Mouse (Mus musculus) heart, adult 2 months (tissue): Measurements from ENCODE around the gene Defb29. TPM values are rescaled to one million over a fixed set of nuclear protein-coding genes. Genes with fewer than 3 reads are reported as not detected.
A peak's percentile ranks its signal among the peaks of the same experiment; 100 is the strongest.

Source experiments
- DNase-seq, 2 experiments: peaks; one replicate each; pipeline ENCODE4 v3.0.0; 2021
- H3K27ac ChIP-seq: fragments of 200-600 bp; 2 replicates; pipeline ENCODE4 v1.8.1; 2022
- H3K27me3 ChIP-seq: fragments of 200-500 bp; 2 replicates; pipeline ENCODE4 v1.6.1; 2012; ENCODE audit warnings: mild to moderate bottlenecking, low read length, inconsistent platforms, mixed read lengths; ENCODE audit not compliant: control insufficient read depth, insufficient read depth
- H3K36me3 ChIP-seq: fragments of 200-500 bp; 2 replicates; pipeline ENCODE4 v1.6.1; 2012; ENCODE audit warnings: low read length, inconsistent platforms; ENCODE audit not compliant: control insufficient read depth, insufficient read depth
- H3K4me1 ChIP-seq: fragments of 200-500 bp; 2 replicates; pipeline ENCODE4 v1.6.1; 2011; ENCODE audit warnings: low read length; ENCODE audit not compliant: control insufficient read depth, insufficient read depth
- H3K4me3 ChIP-seq: fragments of 200-600 bp; 2 replicates; pipeline ENCODE4 v1.8.1; 2022
- H3K79me2 ChIP-seq: fragments of 200-500 bp; replicated peaks from 2 replicates; pipeline ENCODE4 v1.6.1; 2012; ENCODE audit warnings: mild to moderate bottlenecking, inconsistent platforms, low read length, moderate library complexity, mixed read lengths; ENCODE audit not compliant: control insufficient read depth, insufficient read depth
- H3K9ac ChIP-seq: fragments of 200-500 bp; 2 replicates; pipeline ENCODE4 v1.6.1; 2012; ENCODE audit warnings: low read depth, mild to moderate bottlenecking, control low read depth, inconsistent platforms, low read length, mixed read lengths
- CTCF ChIP-seq: fragments of 200-600 bp; IDR thresholded peaks from 2 replicates; pipeline ENCODE4 v1.8.1; 2022; ENCODE audit warnings: antibody characterized with exemption, mild to moderate bottlenecking, moderate library complexity
- EP300 ChIP-seq: fragments of 200-500 bp; IDR thresholded peaks from 2 replicates; pipeline ENCODE4 v1.6.1; 2011; ENCODE audit warnings: low read depth, low read length, control low read depth; ENCODE audit not compliant: insufficient read depth
- POLR2A ChIP-seq: fragments of 200-500 bp; IDR thresholded peaks from 2 replicates; pipeline ENCODE4 v1.6.1; 2011; ENCODE audit warnings: mild to moderate bottlenecking, low read depth, low read length, control low read depth; ENCODE audit not compliant: insufficient read depth
- WGBS: fragments of 180-500 bp; shearing (Covaris S2); methylation state at CpG from one replicate; pipeline ENCODE4 v1.1.7; 2018; 5-methylcytosine and 5-hydroxymethylcytosine counted together
- intact Hi-C: fragments of 180-260 bp; cut with DNase I; formaldehyde crosslinking; loops from one replicate; pipeline ENCODE4 v1.15.1; 2025
- long read RNA-seq: library from polyadenylated mRNA; stranded (forward); transcript quantifications from one replicate; pipeline ENCODE4 v2.0.0, GENCODE M21; 2021
- polyA plus RNA-seq: library from polyadenylated mRNA; depleted of rRNA; stranded (reverse); fragments of >200 nt; gene quantifications from 2 replicates; pipeline ENCODE4 v1.2.3, GENCODE M21; 2012; rRNA removed
- total RNA-seq, 2 experiments: library from RNA; stranded (reverse); gene quantifications; 2 replicates each; pipeline ENCODE4 v1.2.3; 2021

Gene Defb29
- total RNA-seq (not detected), polyA plus RNA-seq (not detected in 2 replicates)
- long read RNA-seq: 0 reads

DNA sequence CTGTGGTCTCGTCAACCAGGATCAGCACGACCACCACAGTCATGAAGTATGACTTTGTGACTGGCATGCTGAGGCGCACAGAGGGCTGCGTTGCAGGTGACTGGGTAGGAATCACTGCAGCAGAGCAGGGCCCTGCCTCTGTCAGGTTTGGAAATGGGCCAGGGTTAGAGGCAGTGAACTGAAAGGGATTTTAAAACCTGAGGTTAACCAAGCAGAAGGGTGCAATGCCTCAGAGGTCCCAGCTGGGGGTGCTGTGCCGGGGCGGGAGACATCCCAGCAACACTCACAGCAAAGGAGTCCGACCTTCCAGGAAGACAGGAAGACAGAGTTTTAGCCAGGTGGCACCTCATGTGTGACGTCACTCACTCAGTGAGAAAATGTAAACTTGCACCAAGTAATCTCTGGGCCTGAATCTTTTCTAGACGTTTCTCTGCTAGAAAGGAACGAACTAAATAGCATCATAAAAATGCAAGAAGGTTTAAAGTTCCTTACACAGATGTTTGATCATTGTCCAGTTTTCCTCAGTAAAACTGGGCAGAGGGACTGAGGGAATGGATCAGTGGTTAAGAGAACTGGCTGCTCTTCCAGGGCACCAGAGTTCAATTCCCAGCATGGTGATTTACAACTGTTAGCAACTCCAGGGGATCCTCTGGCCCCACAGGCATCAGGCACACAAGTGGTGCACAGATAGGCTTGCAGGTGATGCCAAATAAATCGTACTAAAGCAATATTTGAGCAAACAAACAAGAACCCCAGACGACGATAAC is at the start of gene Defb29:
Defb29 (minus strand) TSS at position 155 of the 767 bp plus-strand sequence.
- intact Hi-C loops: loop anchor here (5.0 kb wide), 1 partner anchor 88 kb away; no protein-coding TSS in a partner anchor
- no peaks in the 10 kb centered on the region for H3K27me3 ChIP-seq
- WGBS: 58% methylated on average over 13 of the region's 13 CpGs
- no peak within 1 kb of the TSS for H3K4me3 ChIP-seq
- no peak for TF ChIP-seq CTCF
- no peak for TF ChIP-seq EP300
- no peak for TF ChIP-seq POLR2A
- no peaks in the 10 kb centered on the region for H3K36me3 ChIP-seq
- H3K27ac ChIP-seq: no peak within 1 kb of the TSS
- H3K4me1 ChIP-seq: no peaks in the 10 kb centered on the region
- no peak for DNase-seq
- H3K9ac ChIP-seq: no peak within 1 kb of the TSS
- H3K79me2 ChIP-seq: no peaks in the 10 kb centered on the region

DNA sequence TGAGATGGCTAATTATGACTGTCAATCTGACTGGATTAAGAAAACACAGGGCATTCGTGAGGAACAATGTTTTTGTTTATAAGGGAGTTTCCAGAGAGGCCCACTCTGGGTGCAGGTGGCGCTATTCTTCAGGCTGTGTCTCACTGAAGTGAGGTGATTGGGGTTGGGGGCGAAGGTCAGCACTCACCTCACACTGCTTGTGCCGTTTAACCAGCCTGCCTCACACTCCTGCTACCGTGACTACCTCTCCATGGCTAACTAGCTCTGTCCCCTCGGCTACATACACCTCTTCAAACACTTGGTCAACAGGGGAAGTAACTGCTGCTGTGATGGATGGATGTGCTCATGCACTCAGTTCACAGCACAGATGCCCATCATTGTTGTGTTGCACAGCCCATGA is 49.1 kb upstream of the Defb29 start:
- no peak for TF ChIP-seq POLR2A
- TF ChIP-seq CTCF: no peak
- TF ChIP-seq EP300: no peak
- H3K4me1 ChIP-seq: no peaks in the 10 kb centered on the region
- DNase-seq: no peak
- no peaks in the 10 kb centered on the region for H3K36me3 ChIP-seq
- 65% methylated on average over 6 of the region's 6 CpGs for WGBS
- no peaks in the 10 kb centered on the region for H3K27me3 ChIP-seq
- no peak overlapping the region for H3K27ac ChIP-seq
- H3K9ac ChIP-seq: no peak overlapping the region
- no peak overlapping the region for H3K4me3 ChIP-seq
- intact Hi-C loops: loop anchor here (5.0 kb wide), 1 partner anchor 137 kb away; no protein-coding TSS in a partner anchor
- no peaks in the 10 kb centered on the region for H3K79me2 ChIP-seq

GRCm38 (mm10) chr2:152588450-152588849 is 48.6 kb upstream of the Defb29 start:
- Histone ChIP-seq H3K36me3 (no peaks in the 10 kb centered on the region), H3K4me3 (no peak overlapping the region), H3K4me1 (no peaks in the 10 kb centered on the region), H3K27me3 (no peaks in the 10 kb centered on the region), H3K9ac (no peak overlapping the region), H3K79me2 (no peaks in the 10 kb centered on the region), H3K27ac (no peak overlapping the region)
- intact Hi-C loops: loop anchor here (5.0 kb wide), 1 partner anchor 136 kb away; no protein-coding TSS in a partner anchor
- TF ChIP-seq CTCF (no peak), POLR2A (no peak), EP300 (no peak)
- no peak for DNase-seq
- WGBS: 48% methylated on average over 2 of the region's 2 CpGs

DNA sequence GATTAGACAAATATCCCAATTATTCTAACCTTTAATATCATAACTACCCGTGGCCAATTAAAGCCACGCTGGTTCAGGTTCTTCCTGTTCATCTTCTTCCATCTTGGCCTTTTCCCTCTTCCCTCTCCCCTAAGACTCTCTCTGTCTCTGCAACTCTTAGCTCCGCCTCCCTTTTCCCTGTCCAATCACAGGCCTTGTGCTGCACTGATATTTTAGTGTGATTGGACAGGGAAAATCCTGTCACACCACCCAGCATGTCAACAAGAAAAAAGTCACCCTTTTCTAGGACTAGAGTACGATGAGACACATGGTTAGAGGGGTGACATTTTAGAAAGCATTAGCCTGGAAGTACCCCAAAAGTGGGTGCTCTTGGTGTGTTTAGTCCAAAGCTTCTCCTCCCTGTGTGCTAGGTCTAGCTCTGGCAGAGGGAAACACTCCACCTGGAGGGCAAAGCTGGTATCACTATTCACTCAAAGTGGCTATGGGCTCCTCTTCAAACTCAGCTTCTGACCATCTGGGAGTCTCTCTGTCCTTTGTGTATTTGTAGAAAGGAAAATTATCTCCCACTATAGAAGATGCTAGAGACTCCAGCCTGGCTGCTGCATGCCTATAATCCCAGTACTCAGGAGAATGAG is 47.1 kb upstream of the Defb29 start:
- intact Hi-C loops: loop anchor here (5.0 kb wide), 1 partner anchor 135 kb away; no protein-coding TSS in a partner anchor
- no peaks in the 10 kb centered on the region for H3K27me3 ChIP-seq
- peak; percentile 64 for TF ChIP-seq CTCF
- TF ChIP-seq EP300: no peak
- no peak for TF ChIP-seq POLR2A
- no peaks in the 10 kb centered on the region for H3K36me3 ChIP-seq
- no peaks in the 10 kb centered on the region for H3K79me2 ChIP-seq
- H3K4me1 ChIP-seq: no peaks in the 10 kb centered on the region
- whole genome bisulfite sequencing: 83% methylated on average over 4 of the region's 4 CpGs
- no peak overlapping the region for H3K4me3 ChIP-seq
- no peak overlapping the region for H3K27ac ChIP-seq
- no peak for DNase-seq
- H3K9ac ChIP-seq: no peak overlapping the region

DNA sequence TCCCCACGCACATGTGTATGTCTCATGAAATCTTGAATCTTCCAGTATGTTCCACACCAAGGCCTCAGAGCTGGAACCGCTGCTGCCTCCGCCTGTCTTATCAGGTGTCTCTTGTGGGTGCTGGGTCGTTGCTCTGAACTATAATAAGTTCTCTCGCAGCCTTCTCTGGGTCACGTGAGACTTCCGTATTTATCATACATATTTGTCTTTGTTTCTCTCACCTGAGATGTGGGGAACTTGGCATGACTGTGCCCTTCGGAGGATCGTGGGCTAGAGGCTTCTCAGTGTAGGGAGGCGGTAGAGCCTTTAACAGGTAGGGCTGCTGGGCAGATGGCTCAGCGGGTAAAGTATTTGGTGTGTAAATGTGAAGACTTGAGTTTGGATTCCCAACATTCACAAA is 40.7 kb upstream of the Defb29 start:
- no peak overlapping the region for H3K9ac ChIP-seq
- TF ChIP-seq EP300: no peak
- H3K36me3 ChIP-seq: no peaks in the 10 kb centered on the region
- no peak overlapping the region for H3K4me3 ChIP-seq
- DNase-seq: no peak
- no peaks in the 10 kb centered on the region for H3K4me1 ChIP-seq
- H3K79me2 ChIP-seq: no peaks in the 10 kb centered on the region
- WGBS: 63% methylated on average over 11 of the region's 11 CpGs
- no peak overlapping the region for H3K27ac ChIP-seq
- H3K27me3 ChIP-seq: no peaks in the 10 kb centered on the region; the same call in 1 of the 2 replicates
- intact Hi-C loops: no loop called here

GRCm38 (mm10) chr2:152580107-152580506 is 40.2 kb upstream of the Defb29 start, which contains the start of gene Defb19:
Gene Defb19 (minus strand): TSS chr2:152580312.
- Histone ChIP-seq H3K27me3 (no peaks in the 10 kb centered on the region; the same call in 1 of the 2 replicates), H3K4me1 (no peaks in the 10 kb centered on the region), H3K27ac (no peak within 1 kb of the TSS), H3K79me2 (no peaks in the 10 kb centered on the region), H3K9ac (no peak within 1 kb of the TSS), H3K36me3 (no peaks in the 10 kb centered on the region), H3K4me3 (no peak within 1 kb of the TSS)
- DNase-seq: no peak
- 67% methylated on average over 7 of the region's 7 CpGs for WGBS
- intact Hi-C loops: no loop called here
- TF ChIP-seq EP300 (no peak), POLR2A (no peak), CTCF (no peak)
